Comparison of ENCODE assay signal across 34 mouse cellular contexts in genomic region chr7:58873676-58874075, GRCm38 (mm10).
"Had no signal": no experiment of that assay in that cellular context is flagged by ENCODE, and none has a peak within 500 bp of the region (broad histone marks: within the 10 kb centered on the region; RNA-seq: fewer than 3 reads in every experiment).

No protein-coding gene starts in this region.

- H3K27ac ChIP-seq: heart, embryonic 13.5 days; heart, embryonic 15.5 days; hindbrain, embryonic 10.5 days; hindbrain, embryonic 12.5 days; hindbrain, embryonic 13.5 days; hindbrain, embryonic 14.5 days; hindbrain, embryonic 15.5 days; hindbrain, postnatal 0 days; intestine, embryonic 15.5 days; kidney, embryonic 15.5 days; kidney, postnatal 0 days; layer of hippocampus, adult 2 months had no signal

- H3K9me3 ChIP-seq: heart, embryonic 12.5 days; heart, embryonic 13.5 days; heart, embryonic 15.5 days; hindbrain, embryonic 10.5 days; hindbrain, embryonic 12.5 days; hindbrain, embryonic 13.5 days; hindbrain, embryonic 15.5 days; intestine, embryonic 15.5 days; kidney, embryonic 15.5 days had no signal

- H3K27me3 ChIP-seq: heart, embryonic 12.5 days; heart, embryonic 13.5 days; heart, embryonic 15.5 days; hindbrain, embryonic 12.5 days; hindbrain, embryonic 13.5 days; hindbrain, embryonic 15.5 days; intestine, embryonic 15.5 days; kidney, embryonic 15.5 days had no signal

- H3K4me2 ChIP-seq: heart, embryonic 11.5 days; heart, embryonic 12.5 days; heart, embryonic 13.5 days; heart, embryonic 15.5 days; hindbrain, embryonic 12.5 days; hindbrain, embryonic 13.5 days; hindbrain, embryonic 14.5 days; hindbrain, embryonic 15.5 days; intestine, embryonic 15.5 days; kidney, embryonic 15.5 days had no signal

- H3K4me1 ChIP-seq: heart, embryonic 12.5 days; heart, embryonic 13.5 days; heart, embryonic 15.5 days; hindbrain, embryonic 10.5 days; hindbrain, embryonic 12.5 days; hindbrain, embryonic 13.5 days; hindbrain, embryonic 15.5 days; intestine, embryonic 15.5 days; kidney, embryonic 15.5 days had no signal

- ATAC-seq: hindbrain, embryonic 16.5 days; hindbrain, postnatal 0 days; inflammation-experienced regulatory T-cells, adult 6 months; intestine, embryonic 15.5 days; intestine, embryonic 16.5 days; intestine, postnatal 0 days had no signal

- DNase-seq: heart, postnatal 10 days; heart, postnatal 14 days; heart, postnatal 36 days; heart, postnatal 4 days; kidney, adult 11 months; kidney, adult 18-20 months; kidney, adult 2 months; kidney, adult 8-10 months; kidney, adult 9 months; kidney, postnatal 10 days; kidney, postnatal 14 days; kidney, postnatal 25 days; kidney, postnatal 36 days; kidney, postnatal 4 days; layer of hippocampus, adult 9-11 months; layer of hippocampus, postnatal 36 days had no signal

- H3K4me3 ChIP-seq: heart, embryonic 12.5 days; heart, embryonic 13.5 days; heart, embryonic 15.5 days; hindbrain, embryonic 10.5 days; hindbrain, embryonic 12.5 days; hindbrain, embryonic 13.5 days; hindbrain, embryonic 15.5 days; intestine, embryonic 15.5 days; kidney, embryonic 15.5 days; layer of hippocampus, adult 2 months had no signal

- H3K36me3 ChIP-seq: heart, embryonic 12.5 days; heart, embryonic 13.5 days; heart, embryonic 15.5 days; hindbrain, embryonic 10.5 days; hindbrain, embryonic 12.5 days; hindbrain, embryonic 13.5 days; hindbrain, embryonic 15.5 days; intestine, embryonic 15.5 days; kidney, embryonic 15.5 days had no signal

- H3K9ac ChIP-seq: heart, embryonic 12.5 days; heart, embryonic 13.5 days; heart, embryonic 15.5 days; hindbrain, embryonic 12.5 days; hindbrain, embryonic 13.5 days; hindbrain, embryonic 14.5 days; hindbrain, embryonic 15.5 days; intestine, embryonic 15.5 days; kidney, embryonic 15.5 days had no signal
